Mouse (Mus musculus): ENCODE results near the gene Trim38.

- TF ChIP-seq ETS1 (conservative IDR thresholded peaks at IDR 0.05; ENCODE audit: low read depth, low read length): no peak
- TF ChIP-seq KAT2A (IDR thresholded peaks at IDR 0.05; ENCODE audit: insufficient replicate concordance, low read length): no peak
- TF ChIP-seq MAFK (IDR thresholded peaks at IDR 0.05; ENCODE audit: insufficient replicate concordance, low read length): no peak
- TF ChIP-seq CTCF (conservative IDR thresholded peaks at IDR 0.05 in 1 of 2, IDR thresholded peaks at IDR 0.05 in 1 of 2; ENCODE audit: low read depth in 2 of 2, low read length in 2 of 2): no peak
- no peak for TF ChIP-seq ZMIZ1 (IDR thresholded peaks at IDR 0.05; ENCODE audit: low read depth, low read length)
- TF ChIP-seq MAX (IDR thresholded peaks at IDR 0.05; ENCODE audit: low read length): no peak
- TF ChIP-seq POLR2A (IDR thresholded peaks at IDR 0.05; ENCODE audit: low read depth, low read length): no peak
These were observed 40.0 kb upstream of the Trim38 start for GRCm38 (mm10) chr13:23729706-23730105.
